Mouse (Mus musculus) urinary bladder, adult 2 months (tissue): ENCODE data around the gene Klhl7. TPM values are rescaled to one million over a fixed set of nuclear protein-coding genes. Genes with fewer than 3 reads are reported as not detected.

Experiments
- DNase-seq: peaks from one replicate; pipeline ENCODE4 v3.0.0; 2022; ENCODE audit warnings: low spot score
- polyA plus RNA-seq: library from polyadenylated mRNA; depleted of rRNA; stranded (reverse); fragments of >200 nt; gene quantifications from 2 replicates; pipeline ENCODE4 v1.2.3, GENCODE M21; 2012; rRNA removed

Gene Klhl7
- polyA plus RNA-seq, 1 experiment = 30.1 TPM

DNA sequence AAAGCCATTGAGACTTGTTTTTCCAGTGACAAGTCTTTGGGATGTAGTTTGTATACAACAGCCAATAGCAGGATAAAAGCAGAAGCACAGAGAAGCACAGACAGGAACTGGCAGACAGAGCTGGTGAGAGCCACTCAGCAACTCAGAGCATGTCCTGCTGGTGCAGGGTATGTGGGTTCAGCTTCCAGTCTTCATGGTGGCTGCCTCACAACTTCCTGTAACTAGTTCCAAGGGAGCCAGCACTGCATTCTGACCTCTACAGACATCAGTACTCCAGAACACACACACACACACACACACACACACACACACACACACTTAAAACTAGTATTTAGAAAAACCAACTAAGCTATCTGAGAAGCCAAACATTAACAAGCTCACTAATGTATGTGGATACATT lies 71.7 kb downstream of the Klhl7 start:
- no peak for DNase-seq

DNA sequence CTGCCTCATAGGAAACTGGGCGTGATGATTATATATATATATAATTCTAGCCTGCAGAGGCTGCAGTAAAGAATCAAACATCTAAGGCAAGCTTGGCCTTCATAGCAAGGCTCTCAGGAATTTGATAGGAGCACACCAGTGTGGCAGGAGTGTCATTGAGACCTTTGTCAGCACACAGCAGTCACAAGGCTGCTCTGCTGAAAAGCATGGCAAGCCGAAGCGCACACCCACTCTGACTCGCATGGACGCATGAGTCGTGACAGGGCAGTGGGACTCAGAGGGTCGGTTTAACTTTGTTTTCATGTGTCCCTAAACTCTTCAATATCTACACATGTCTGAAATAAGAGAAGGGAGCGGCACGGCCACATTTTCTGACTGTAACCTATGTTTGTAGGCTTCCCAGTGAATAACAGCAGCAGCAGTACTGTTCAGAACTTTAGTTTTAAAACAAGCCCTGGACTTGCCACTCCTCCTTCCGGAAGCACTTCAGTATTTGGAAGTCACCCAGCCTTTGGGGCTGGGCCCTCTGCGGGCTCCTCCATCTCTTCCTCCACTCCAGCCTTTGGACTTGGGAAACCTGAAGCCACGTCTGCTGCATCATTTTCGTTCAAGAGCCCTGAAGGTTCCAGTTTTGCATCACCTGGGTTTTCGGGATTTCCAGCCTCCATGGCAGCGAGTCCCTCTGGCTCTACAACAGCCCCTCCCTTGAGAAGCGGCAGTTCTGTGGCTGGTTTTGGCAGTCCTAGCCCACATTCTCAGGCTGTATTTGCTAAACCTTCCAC lies 81.3 kb downstream of the Klhl7 start:
- DNase-seq = no peak

DNA sequence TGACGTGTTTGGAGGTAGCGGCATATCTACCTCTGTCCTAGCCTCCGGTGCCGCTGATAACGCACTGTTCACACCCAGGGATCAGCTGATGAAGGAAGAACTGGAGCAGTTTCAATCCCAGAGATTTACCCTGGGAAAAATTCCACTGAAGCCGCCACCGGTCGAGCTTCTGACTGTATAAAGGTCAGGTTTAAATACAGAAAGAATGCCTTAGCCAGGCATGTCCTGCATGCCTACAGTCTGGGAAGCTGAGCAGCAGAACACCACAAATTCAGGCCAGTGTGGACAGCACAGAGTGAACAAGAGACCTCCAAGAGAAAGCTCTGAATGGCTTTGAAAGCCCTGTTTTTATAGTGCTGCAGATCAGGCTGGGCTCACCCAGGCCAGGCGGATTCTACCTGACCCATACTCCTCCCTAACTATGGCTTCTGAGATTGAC lies 81.9 kb downstream of the Klhl7 start:
- DNase-seq = no peak

DNA sequence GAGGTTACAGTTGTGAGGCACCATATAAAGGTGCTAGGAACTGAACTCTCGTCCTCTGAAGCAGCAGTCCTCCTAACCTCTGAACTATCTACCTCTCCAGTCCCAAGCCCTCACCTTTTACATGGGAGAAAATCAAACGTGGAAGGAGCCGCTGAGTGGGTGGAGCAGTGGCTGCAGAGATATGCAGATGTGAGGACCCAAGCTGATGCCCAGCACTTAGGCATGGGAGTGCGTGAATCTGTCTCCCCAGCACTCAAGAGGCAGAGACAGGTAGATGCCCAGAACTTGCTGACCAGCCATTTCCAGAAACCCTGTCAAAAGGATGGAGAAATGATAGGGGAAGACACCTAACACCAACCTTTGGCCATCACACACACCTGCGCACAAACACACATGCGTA lies 82.7 kb downstream of the Klhl7 start:
- no peak for DNase-seq

DNA sequence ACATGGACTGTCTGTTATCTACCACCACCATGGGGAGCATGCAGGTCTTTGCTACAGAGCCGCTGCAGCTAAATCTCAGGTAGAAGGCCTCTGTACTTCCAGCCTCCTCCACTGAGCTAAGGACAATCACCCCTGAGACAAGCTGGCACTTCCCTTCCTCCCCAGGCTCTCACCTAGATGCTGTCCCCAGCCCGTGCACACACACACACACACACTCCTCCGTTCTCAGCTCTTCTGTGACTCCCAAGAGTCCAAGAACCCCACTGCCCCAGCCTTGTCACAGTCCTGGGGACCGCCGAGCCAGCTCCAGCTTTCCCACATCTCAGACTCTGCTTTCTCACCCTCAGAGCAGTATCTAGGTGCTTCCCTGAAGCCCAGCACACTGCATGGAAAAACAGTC lies 83.6 kb downstream of the Klhl7 start:
- no peak for DNase-seq

DNA sequence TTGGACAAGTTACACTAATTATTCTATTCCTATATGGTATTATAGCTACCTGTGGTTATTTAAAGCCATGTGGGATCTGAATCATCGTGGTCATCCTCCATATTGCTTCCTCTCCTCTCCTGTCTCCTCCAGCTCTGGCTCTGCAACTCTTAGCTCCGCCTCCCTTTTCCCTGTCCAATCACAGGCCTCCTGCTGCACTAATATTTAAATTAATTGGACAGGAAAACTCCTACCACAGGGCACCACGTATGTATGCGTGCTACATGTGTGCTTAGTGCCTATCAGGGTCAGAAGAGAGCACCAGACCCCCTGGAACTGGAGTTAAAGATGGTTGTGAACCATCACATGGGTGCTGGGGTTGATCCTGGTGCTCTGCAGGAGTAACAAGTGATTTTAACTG lies 88.1 kb downstream of the Klhl7 start:
- DNase-seq = no peak

DNA sequence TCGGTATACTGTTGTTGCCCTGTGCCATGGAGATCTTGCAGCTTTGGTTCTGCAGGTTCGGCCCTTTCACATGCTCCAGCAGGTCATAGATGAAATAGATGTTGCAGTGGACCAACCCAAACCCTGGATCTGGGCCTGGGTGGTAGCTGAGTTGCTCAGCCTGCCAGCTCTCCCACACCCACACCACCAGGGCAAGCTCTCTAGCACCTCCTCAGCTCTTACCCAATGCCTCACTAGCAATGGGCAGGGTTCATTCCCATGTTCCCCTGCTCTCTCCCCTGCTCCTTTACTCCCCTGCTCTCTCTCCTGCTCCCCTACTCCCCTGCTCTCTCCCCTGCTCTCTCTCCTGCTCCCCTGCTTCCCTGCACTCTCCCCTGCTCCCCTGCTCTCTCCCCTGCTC lies 91.4 kb downstream of the Klhl7 start:
- DNase-seq = no peak

DNA sequence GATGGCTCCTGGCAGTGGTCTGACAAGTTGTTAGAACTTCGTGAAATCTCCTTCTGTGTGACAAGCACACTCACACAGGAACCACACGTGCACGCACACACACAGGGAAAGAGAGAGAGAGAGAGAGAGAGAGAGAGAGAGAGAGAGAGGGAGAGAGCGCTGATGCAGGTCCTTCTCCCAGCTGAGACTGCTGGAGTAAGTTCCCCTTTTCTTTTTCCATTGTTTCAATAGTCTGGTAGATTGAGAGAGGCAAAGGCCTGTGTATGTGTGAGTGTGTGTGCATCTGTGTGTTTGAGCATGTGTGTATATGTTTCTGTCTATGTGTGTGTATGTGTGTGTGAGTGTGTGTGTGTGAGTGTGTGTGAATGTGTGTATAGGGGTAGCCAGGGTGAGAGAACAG lies 100.6 kb downstream of the Klhl7 start:
- DNase-seq = no peak

DNA sequence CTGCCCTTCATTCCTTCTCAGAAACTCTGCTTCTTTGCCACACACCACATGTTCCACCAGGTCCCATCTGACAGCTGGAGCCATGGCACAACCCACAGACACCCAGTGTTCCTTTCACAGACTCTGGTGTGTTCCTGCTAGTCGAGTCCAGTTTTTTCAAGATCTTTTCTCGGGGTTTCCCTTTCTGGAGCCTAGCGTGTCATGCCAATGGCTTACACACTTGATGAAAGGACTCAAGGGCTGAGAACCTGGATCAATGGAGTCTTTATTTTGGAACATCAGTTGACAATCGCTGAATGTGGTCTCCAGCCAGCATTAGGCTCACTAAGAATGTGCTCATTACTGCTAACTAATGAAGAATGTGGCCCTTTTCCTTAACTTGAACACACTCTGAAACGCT lies 102.1 kb downstream of the Klhl7 start:
- no peak for DNase-seq

DNA sequence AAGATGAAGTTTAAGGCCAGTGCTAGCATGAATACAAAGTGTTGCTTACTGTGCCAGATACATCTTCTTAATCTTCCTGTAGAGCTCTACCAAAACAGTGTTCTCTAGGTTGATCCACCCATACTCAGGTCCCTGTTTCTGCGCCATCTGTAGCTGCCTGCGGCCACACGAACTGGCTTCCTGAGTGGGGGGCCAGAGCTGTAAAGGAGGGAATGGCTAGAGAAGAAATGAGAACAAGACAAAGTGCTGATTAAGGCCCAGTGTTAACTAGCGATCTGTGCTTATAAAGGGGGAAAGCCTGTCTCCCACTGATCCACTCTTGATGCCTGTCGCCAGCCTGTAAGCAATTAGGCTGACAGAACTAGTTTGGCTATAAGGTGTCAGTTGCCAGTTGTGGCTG lies 102.9 kb downstream of the Klhl7 start:
- no peak for DNase-seq

DNA sequence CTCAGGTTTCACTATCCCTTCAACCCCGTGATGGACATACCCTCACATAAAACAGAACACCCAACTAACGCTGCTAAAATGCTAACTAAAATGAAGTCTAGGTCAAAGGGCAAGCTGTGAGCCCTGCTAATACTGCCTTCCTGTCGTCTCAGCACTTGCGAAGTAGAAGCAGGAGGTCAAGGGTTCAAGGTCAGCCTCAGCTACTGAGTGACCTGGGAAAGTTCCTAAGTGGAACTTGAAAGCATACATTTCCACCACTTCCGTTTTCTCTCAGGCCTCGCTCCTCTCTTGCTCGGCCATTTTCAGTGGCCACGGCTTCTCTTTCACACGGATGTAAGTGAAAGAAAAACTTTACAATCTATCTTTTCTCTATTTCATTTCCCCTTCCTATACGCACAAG lies 107.6 kb downstream of the Klhl7 start:
- no peak for DNase-seq

DNA sequence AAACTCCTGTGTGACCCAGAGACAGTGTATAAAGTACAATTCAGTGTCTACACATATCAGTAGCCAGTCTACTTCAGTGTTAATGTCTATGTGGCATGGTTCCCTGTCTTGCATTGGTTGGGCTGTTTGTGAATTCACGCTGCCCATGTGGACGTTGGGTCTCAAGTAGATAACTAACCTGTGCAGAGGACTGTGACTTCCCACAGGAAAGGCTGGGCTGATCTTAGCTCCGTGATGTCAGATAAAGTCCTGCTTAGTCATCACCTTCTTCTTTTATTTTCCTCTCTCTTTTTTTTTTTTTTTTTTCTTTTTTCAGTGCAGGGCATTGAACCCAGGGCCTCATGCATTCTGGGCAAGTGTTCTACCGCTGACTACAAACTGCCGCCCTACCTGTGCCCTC lies 108.1 kb downstream of the Klhl7 start:
- DNase-seq = no peak

Other genes with a start within 250 kb of the Klhl7 start
- 16.7 and 17.6 TPM in 2 replicates for gene Fam126a, start 69.9 kb upstream of the Klhl7 start, polyA plus RNA-seq
- 8.3 and 8.7 TPM in 2 replicates for gene Nupl2, start 64.4 kb downstream of the Klhl7 start, polyA plus RNA-seq